Mouse (Mus musculus): ENCODE results near the gene 9330161L09Rik.

DNA sequence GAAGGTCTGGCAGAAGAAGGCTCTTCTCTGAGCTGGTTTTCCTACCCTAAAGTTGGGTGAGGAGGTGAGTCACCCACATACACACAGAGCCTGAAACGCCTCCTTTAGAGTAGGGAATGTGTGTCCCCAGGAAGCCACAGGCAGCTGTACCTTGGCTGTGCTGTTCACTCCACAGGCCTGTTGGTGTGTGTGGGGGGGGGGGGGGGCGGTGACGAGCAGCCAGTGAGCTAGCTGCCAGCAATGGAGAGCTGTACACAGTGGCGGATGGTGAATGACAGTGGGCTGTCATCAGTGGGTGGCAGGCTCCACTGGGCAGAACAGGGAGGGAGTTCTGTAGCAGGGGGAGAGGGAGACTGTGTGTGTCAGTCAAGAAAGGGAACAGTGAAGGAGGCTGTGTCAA lies 30.8 kb downstream of the 9330161L09Rik start:
- TF ChIP-seq CTCF (IDR thresholded peaks at IDR 0.05; ENCODE audit: borderline replicate concordance, insufficient read depth, low read depth, low read length) (no peak), POLR2A (IDR thresholded peaks at IDR 0.05; ENCODE audit: borderline replicate concordance, insufficient read depth, low read length) (no peak)

Data from cerebellum, adult 2 months (tissue).